Comparison of ENCODE assay signal across 9 mouse cellular contexts in genomic region chr11:23498609-23499008, GRCm38 (mm10). TPM values are rescaled to one million over a fixed set of nuclear protein-coding genes. Genes with fewer than 3 reads are reported as not detected.
DNase-seq lines count a peak whose midpoint lies in the region; ATAC-seq and TF ChIP-seq lines count a peak whose summit lies in the region.
"Had no signal": no experiment of that assay in that cellular context is flagged by ENCODE, and none has a peak within 500 bp of the region (broad histone marks: within the 10 kb centered on the region; RNA-seq: fewer than 3 reads in every experiment).

No protein-coding gene starts in this region.

- no peaks in the 10 kb centered on the region for H3K9me3 ChIP-seq in CH12.LX (replicated peaks; ENCODE audit: low read length)
- no peaks in the 10 kb centered on the region for H3K9me3 ChIP-seq in forebrain, embryonic 16.5 days (ENCODE audit: control insufficient read depth, low read length)
- H3K9me3 ChIP-seq in liver, embryonic 16.5 days (replicated peaks; ENCODE audit: control insufficient read depth, low read length): no peaks in the 10 kb centered on the region

- peak; percentile 6 for DNase-seq in cerebellum, adult 9-11 months
- no peak for DNase-seq in cerebellum, adult 2 months
- DNase-seq in CH12.LX (ENCODE audit: extremely low read depth): no peak
- DNase-seq in right cerebral cortex, adult 2 months (ENCODE audit: low spot score in 2 of 2): no peak
- DNase-seq in left cerebral cortex, adult 9 months (ENCODE audit: low spot score in 2 of 2): no peak
- DNase-seq in ovary, adult 18-20 months (ENCODE audit: low spot score): no peak

- peaks cover 22 to 29% of the 10 kb centered on the region in 2 experiments for H3K36me3 ChIP-seq in CH12.LX (replicated peaks in 1 of 2; ENCODE audit: control insufficient read depth in 1 of 2, insufficient read depth in 1 of 2, low read length in 1 of 2)
- peaks cover 9% of the 10 kb centered on the region for H3K36me3 ChIP-seq in forebrain, embryonic 16.5 days (ENCODE audit: control insufficient read depth, insufficient read depth)
- H3K36me3 ChIP-seq in liver, embryonic 16.5 days (ENCODE audit: control insufficient read depth, insufficient read depth): peaks cover 4% of the 10 kb centered on the region; the same call in 1 of the 2 replicates

- no peak for TF ChIP-seq POLR2A in cerebellum, adult 2 months (IDR thresholded peaks at IDR 0.05; ENCODE audit: borderline replicate concordance, insufficient read depth, low read length)
- TF ChIP-seq POLR2A in CH12.LX (IDR thresholded peaks at IDR 0.05; ENCODE audit: low read depth, low read length): no peak

- TF ChIP-seq RAD21 in CH12.LX (IDR thresholded peaks at IDR 0.05; ENCODE audit: low read depth, low read length): no peak

- peaks cover 25% of the 10 kb centered on the region for H3K79me2 ChIP-seq in CH12.LX (replicated peaks; ENCODE audit: control insufficient read depth, extremely low read depth, insufficient read depth, poor library complexity, severe bottlenecking)

- H3K27me3 ChIP-seq in cerebellum, adult 2 months (ENCODE audit: control insufficient read depth, insufficient read depth, low read length): no peaks in the 10 kb centered on the region
- H3K27me3 ChIP-seq in CH12.LX (replicated peaks): peaks cover 8% of the 10 kb centered on the region
- H3K27me3 ChIP-seq in forebrain, embryonic 16.5 days (replicated peaks; ENCODE audit: control insufficient read depth, insufficient read depth, low read length): no peaks in the 10 kb centered on the region
- no peaks in the 10 kb centered on the region for H3K27me3 ChIP-seq in liver, embryonic 16.5 days (ENCODE audit: control insufficient read depth, insufficient read depth, low read depth, low read length)

- no peak for TF ChIP-seq CTCF in cerebellum, adult 2 months (IDR thresholded peaks at IDR 0.05; ENCODE audit: borderline replicate concordance, insufficient read depth, low read depth, low read length)
- no peak for TF ChIP-seq CTCF in CH12.LX (conservative IDR thresholded peaks at IDR 0.05 in 1 of 2, IDR thresholded peaks at IDR 0.05 in 1 of 2; ENCODE audit: low read depth in 2 of 2, low read length in 2 of 2)

- dilution Hi-C loops in CH12.LX (cut with MboI; ENCODE audit: extremely low pct_ligation_motif_present, extremely low pct_unique_long_range_greater_than_20kb, low sequenced_read_pairs): no loop called here

- peak overlapping the region; percentile 8; the same call in 1 of the 2 replicates for H3K9ac ChIP-seq in CH12.LX (ENCODE audit: insufficient read depth, low read depth)
- H3K9ac ChIP-seq in forebrain, embryonic 16.5 days (replicated peaks; ENCODE audit: low read depth, low read length): peak overlapping the region; percentile 96
- peak overlapping the region; percentile 67 for H3K9ac ChIP-seq in liver, embryonic 16.5 days (ENCODE audit: low read depth, low read length)

- in situ Hi-C loops in CH12.LX (cut with MboI; ENCODE audit: low pct_ligation_motif_present, low pct_unique_long_range_greater_than_20kb, low sequenced_read_pairs): no loop called here

- 46% methylated on average over 5 of the region's 5 CpGs for WGBS in cerebellum, adult 2 months
- 39% methylated on average over 5 of the region's 5 CpGs for WGBS in forebrain, embryonic 16.5 days
- 10% methylated on average over 5 of the region's 5 CpGs for WGBS in liver, embryonic 16.5 days (ENCODE audit: insufficient replicate concordance)

- no peak for ATAC-seq in forebrain, embryonic 16.5 days
- ATAC-seq in liver, embryonic 16.5 days (ENCODE audit: low read depth): no peak

- H3K4me1 ChIP-seq in cerebellum, adult 2 months (ENCODE audit: control insufficient read depth, insufficient read depth, low read length): peaks cover 11% of the 10 kb centered on the region; the same call in 1 of the 2 replicates
- H3K4me1 ChIP-seq in CH12.LX (ENCODE audit: control insufficient read depth in 1 of 2, insufficient read depth in 2 of 2): peaks cover 11 to 28% of the 10 kb centered on the region in 2 experiments; a peak in 3 of 4 replicates
- peaks cover 24% of the 10 kb centered on the region for H3K4me1 ChIP-seq in forebrain, embryonic 16.5 days (replicated peaks; ENCODE audit: control insufficient read depth, insufficient read depth, low read length)
- peaks cover 19% of the 10 kb centered on the region for H3K4me1 ChIP-seq in liver, embryonic 16.5 days (ENCODE audit: control insufficient read depth, low read depth, low read length)

- H3K4me3 ChIP-seq in cerebellum, adult 2 months (replicated peaks; ENCODE audit: insufficient read depth, low read depth, low read length): no peak overlapping the region
- H3K4me3 ChIP-seq in CH12.LX (replicated peaks in 1 of 3; ENCODE audit: low read depth in 2 of 3, low read length in 2 of 3, poor library complexity in 1 of 3): peak overlapping the region in 2 of 3 experiments; percentile 40 to 51
- peak overlapping the region; percentile 80 for H3K4me3 ChIP-seq in forebrain, embryonic 16.5 days (replicated peaks; ENCODE audit: low read length)
- peak overlapping the region; percentile 67 for H3K4me3 ChIP-seq in liver, embryonic 16.5 days (ENCODE audit: low read depth, low read length)

- peak overlapping the region; percentile 23 for H3K4me2 ChIP-seq in CH12.LX (ENCODE audit: insufficient read depth, low read depth, poor library complexity, severe bottlenecking)
- H3K4me2 ChIP-seq in forebrain, embryonic 16.5 days (ENCODE audit: low read length): peak overlapping the region; percentile 66
- peak overlapping the region; percentile 91 for H3K4me2 ChIP-seq in liver, embryonic 16.5 days (ENCODE audit: low read depth, low read length)

- peak; percentile 34; the same call in 1 of the 2 replicates for TF ChIP-seq EP300 in CH12.LX (IDR thresholded peaks at IDR 0.05; ENCODE audit: low read length)

- no peak overlapping the region for H3K27ac ChIP-seq in cerebellum, adult 2 months (ENCODE audit: insufficient read depth, low read length)
- no peak overlapping the region for H3K27ac ChIP-seq in CH12.LX (ENCODE audit: insufficient read depth, low read depth)
- H3K27ac ChIP-seq in forebrain, embryonic 16.5 days (ENCODE audit: low read length): peak overlapping the region; percentile 97
- peak overlapping the region; percentile 64; the same call in 1 of the 2 replicates for H3K27ac ChIP-seq in liver, embryonic 16.5 days (ENCODE audit: low read length)

TF ChIP-seq in CH12.LX, 34 proteins besides CTCF, POLR2A, EP300 and RAD21:
- TF ChIP-seq CHD2 (IDR thresholded peaks at IDR 0.05; ENCODE audit: low read length) (no peak), JUND (conservative IDR thresholded peaks at IDR 0.05; ENCODE audit: low read depth, low read length) (no peak), IRF4 (IDR thresholded peaks at IDR 0.05; ENCODE audit: low read depth, low read length) (peak; percentile 3; the same call in 1 of the 2 replicates), MAX (IDR thresholded peaks at IDR 0.05; ENCODE audit: low read length) (peak; percentile 44; the same call in 1 of the 2 replicates), MXI1 (IDR thresholded peaks at IDR 0.05; ENCODE audit: low read depth, low read length) (no peak), GABPA (IDR thresholded peaks at IDR 0.05; ENCODE audit: insufficient replicate concordance, low read depth, low read length) (no peak), BHLHE40 (IDR thresholded peaks at IDR 0.05; ENCODE audit: low read depth, low read length) (peak; percentile 11; the same call in 1 of the 2 replicates)

RNA-seq across cellular contexts. Expression of gene Ahsa2, which starts 0.8 kb away (rescaled TPM):
- 32.7 and 36.9 TPM in 2 replicates for polyA plus RNA-seq in cerebellum, adult 2 months (2012; rRNA removed)
- total RNA-seq in CH12.LX (2012; rRNA removed): 51.0 and 69.5 TPM in 2 replicates
- 58.9 and 66.4 TPM in 2 replicates for total RNA-seq in CH12.LX (2014; rRNA removed)
- polyA plus RNA-seq in CH12.LX (2012; ENCODE audit: insufficient read length, low read depth): 69.4 and 105 TPM in 2 replicates
- polyA plus RNA-seq in forebrain, embryonic 16.5 days (2015; fragmentation: Nextera tagmentation; extraction: Ambion mirVana): 148 and 158 TPM in 2 replicates
- polyA plus RNA-seq in liver, embryonic 16.5 days (2015; fragmentation: Nextera tagmentation; extraction: Ambion mirVana): 23.7 and 25.5 TPM in 2 replicates

RNA-seq across cellular contexts. Expression of gene 1700093K21Rik, which starts 22.3 kb away (rescaled TPM):
- 0.27 and 0.49 TPM in 2 replicates for polyA plus RNA-seq in cerebellum, adult 2 months (2012; rRNA removed)
- total RNA-seq in CH12.LX (2012; rRNA removed): not detected in 2 replicates
- total RNA-seq in CH12.LX (2014; rRNA removed): not detected in 2 replicates
- polyA plus RNA-seq in CH12.LX (2012; ENCODE audit: insufficient read length, low read depth): not detected in 2 replicates
- 0.30 and 0.35 TPM in 2 replicates for polyA plus RNA-seq in forebrain, embryonic 16.5 days (2015; fragmentation: Nextera tagmentation; extraction: Ambion mirVana)
- polyA plus RNA-seq in liver, embryonic 16.5 days (2015; fragmentation: Nextera tagmentation; extraction: Ambion mirVana): not detected in 2 replicates
- total RNA-seq: adrenal gland, postnatal 36 days had no signal

Comparison
In these comparisons a context has a peak if more than half of its experiments do, and no peak if none do; other contexts are left out.
1. H3K27ac ChIP-seq: peak in forebrain, embryonic 16.5 days (single experiment) and liver, embryonic 16.5 days (single experiment); none in cerebellum, adult 2 months (single experiment) and CH12.LX (single experiment).
2. H3K4me2 ChIP-seq: peak in every context shown above with its lines; median percentile 91 in liver, embryonic 16.5 days; 66 in forebrain, embryonic 16.5 days; 23 in CH12.LX.
3. H3K9ac ChIP-seq: peak in every context shown above with its lines; median percentile 96 in forebrain, embryonic 16.5 days; 67 in liver, embryonic 16.5 days; 8 in CH12.LX.